Mouse (Mus musculus) mature B cell (primary cell): ENCODE measurements around the gene Slc12a6.
"Not testable (repeated sequence)": the region's sequence is repeated elsewhere in the genome, so short reads cannot be mapped to it uniquely, and the experiment has no call there.

Experiments used
- in situ Hi-C: fragments of 300-500 bp; cut with MboI; formaldehyde crosslinking; loops from 2 replicates; pipeline ENCODE4 v1.14.3; 2019

Gene Slc12a6

DNA sequence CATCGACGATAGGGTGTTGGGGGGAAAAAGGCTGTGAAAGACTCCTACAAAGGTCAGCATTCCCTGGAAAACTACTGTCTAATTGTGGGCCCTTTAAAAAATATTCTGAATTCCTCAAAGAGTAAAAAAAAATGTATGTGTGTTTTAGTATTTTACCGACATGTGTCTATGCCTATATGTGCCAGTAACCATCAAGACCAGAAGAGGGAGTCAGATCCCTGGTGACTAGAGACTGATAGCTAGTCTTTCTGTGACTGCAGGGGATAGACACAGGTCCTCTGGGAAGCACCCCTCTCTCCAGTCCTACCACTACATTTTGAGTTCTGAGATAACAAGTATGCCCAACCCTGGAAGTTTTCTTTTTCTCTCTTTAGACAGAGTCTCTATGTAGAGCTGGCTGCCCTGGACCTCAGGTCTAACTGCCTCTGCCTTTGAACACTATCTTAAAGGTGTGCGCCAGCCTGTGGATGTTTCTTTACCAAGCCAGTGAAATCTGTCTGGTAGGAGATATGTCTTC, 2.8 kb upstream of the Slc12a6 start:
- in situ Hi-C loops: no loop called here

DNA sequence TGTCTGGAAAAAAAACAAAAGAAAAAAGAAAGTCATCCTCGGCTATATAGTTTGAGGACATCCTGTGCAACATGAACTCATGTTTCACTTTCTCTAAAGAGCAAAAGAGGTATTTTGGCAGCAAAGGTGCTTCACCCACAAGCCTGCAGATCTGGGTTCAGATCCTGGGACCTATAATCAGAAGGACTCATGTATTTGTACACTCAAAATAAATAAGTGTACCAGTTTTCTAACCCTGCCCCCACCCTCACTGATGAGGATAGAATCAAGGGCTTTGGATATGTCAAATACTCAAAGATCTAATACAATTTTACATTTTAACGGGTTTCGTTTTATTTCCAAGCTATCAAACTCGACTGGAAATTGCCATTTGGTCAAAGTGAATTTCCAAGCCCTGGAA, 1.3 kb upstream of the Slc12a6 start:
- in situ Hi-C loops: no loop called here

GRCm38 (mm10) chr2:112266242-112266592, 592 bp downstream of the Slc12a6 start, which contains the start of gene Gm21985:
Gene Gm21985, plus strand, starts transcription at chr2:112266314.
- in situ Hi-C loops: no loop called here

- in situ Hi-C loops: no loop called here
Measured at GRCm38 (mm10) chr2:112266780-112267179, 1.2 kb downstream of the Slc12a6 start.

DNA sequence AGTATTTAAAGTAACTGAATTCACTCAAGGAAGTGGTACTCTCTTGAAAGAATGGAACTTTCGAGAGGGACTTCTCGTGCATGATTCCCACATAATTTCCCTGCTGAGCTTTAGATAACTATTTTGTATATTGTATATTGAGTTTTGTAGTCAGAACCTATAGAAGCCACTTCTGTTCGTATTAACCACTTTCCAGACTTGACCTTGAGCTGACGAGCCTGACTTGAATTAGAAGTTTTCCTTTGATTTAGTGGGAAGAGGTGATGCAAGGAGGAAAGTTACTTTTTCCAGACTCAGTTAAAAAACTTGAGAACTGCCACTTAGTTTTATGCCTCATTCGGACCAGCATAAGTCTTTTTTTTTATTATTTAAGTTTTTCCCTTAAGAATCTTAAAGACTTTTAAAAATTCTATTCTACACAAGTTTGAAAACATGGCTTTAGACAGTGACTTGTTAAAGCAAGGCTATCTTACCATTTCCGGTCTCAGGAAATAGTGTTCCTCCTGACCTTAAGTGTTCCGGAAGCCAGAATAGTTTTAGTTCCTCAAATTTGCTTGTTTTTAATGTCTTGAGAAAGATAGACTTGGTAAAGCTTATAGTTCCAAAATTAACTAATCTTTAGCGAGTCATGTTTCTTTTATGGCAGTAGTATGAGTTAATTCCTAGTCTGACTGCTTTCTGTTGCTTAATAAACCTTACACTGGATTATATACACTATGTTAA, 2.1 kb downstream of the Slc12a6 start:
- in situ Hi-C loops: no loop called here

DNA sequence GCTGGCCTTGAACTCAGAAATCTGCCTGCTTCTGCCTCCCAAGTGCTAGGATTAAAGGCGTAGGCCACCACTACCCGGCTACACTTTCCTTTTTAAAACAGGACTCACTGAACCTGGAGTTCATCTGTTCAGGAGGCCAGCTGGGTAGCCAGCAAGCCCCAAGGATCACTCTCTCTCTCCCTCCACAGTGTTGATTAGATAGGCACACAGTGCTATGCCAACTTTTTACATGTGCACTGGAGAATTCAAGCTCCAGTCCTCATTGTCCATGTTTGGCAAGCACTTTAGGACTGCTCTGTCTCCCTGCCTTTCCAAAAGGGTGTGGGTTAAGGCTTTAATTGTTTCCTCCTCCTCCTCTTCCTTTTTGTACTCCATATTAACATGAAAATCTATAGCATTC, 4.4 kb downstream of the Slc12a6 start:
- in situ Hi-C loops: no loop called here

- in situ Hi-C loops: no loop called here
Measured at GRCm38 (mm10) chr2:112272909-112273308, 7.3 kb downstream of the Slc12a6 start.

GRCm38 (mm10) chr2:112273474-112273873, 7.8 kb downstream of the Slc12a6 start:
- in situ Hi-C loops: no loop called here

GRCm38 (mm10) chr2:112276870-112277269, 11.2 kb downstream of the Slc12a6 start:
- in situ Hi-C loops: no loop called here

DNA sequence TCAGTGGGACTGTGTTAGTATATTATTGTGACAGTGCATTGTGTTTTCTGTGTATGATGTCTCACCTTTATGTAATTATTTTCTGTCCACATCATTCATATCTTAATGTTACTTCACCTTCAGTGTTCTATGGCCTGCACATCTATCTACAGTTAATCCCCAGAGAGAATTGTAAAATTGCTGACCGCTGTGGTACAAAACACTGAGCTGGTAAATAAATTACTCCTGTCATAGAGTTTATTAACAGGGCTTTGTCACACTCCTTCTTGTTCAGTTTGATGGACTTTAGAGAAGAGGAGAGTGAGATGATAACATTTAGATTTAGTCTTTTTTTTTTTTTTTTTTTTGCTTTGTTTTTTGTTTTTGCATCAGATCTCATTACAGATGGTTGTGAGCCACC, 17.2 kb downstream of the Slc12a6 start:
- in situ Hi-C loops: no loop called here

GRCm38 (mm10) chr2:112284363-112285030, 18.9 kb downstream of the Slc12a6 start:
- in situ Hi-C loops: no loop called here

DNA sequence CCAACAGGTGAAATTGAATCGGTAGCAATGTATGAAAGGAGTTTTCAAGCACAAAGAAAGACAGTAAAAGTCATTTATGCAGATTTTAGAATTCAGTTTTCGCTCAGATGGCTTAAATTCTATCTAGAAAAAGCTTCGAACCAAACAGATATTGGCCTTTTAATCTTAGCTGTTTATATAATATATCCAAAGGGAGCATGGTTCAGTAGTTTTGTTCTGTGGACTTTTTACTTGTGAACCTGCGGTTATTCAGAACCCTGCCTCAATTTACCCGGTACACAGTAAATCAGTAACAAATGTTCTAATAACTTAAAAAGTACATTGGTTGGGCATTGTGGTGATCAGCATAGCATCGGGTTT, 19.4 kb downstream of the Slc12a6 start:
- in situ Hi-C loops: no loop called here

DNA sequence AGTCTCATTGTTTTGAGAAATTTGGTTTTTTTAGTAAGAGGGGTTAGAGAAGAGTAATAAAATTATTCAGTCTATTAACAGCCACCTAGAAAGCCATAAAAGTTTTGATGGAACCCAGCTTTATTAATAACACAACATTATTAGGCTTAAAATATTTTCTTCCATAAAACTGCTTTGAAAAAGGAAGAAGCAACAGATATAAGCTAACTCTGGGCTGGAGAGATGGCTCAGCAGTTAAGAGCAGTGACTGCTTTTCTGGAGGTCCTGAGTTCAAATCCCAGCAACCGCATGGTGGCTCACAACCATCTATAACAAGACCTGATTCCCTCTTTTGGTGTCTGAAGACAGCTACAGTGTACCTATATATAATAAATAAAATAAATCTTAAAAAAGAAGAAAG, 20.4 kb downstream of the Slc12a6 start:
- in situ Hi-C loops: not testable (repeated sequence)

- in situ Hi-C loops: no loop called here
Measured at GRCm38 (mm10) chr2:112287059-112287458, 21.4 kb downstream of the Slc12a6 start.

DNA sequence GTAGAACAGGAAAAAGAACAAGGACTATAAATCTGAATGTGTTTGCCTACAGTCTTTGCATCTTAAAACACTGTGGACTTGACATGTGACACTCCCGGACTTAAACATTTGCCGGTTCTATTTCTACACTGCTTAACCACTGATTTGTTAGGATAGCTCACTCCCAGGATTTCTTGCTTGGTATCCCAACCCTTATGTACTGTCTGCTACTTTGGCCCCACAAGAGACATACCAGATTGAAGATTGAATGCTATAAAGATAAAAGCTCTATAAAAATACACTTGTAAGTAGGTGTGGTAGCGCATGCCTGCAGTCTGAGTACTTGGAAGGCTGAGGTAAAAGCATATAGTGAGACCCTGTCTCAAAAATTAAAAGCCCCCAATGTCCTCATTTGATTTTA, 23.9 kb downstream of the Slc12a6 start:
- in situ Hi-C loops: no loop called here

- in situ Hi-C loops: no loop called here
Measured at GRCm38 (mm10) chr2:112292823-112293222, 27.2 kb downstream of the Slc12a6 start.

GRCm38 (mm10) chr2:112296211-112296610, 30.6 kb downstream of the Slc12a6 start:
- in situ Hi-C loops: no loop called here

- in situ Hi-C loops: no loop called here
Measured at GRCm38 (mm10) chr2:112298221-112298620, 32.6 kb downstream of the Slc12a6 start.

- in situ Hi-C loops: no loop called here
Measured at GRCm38 (mm10) chr2:112308671-112309070, 43.0 kb downstream of the Slc12a6 start.

DNA sequence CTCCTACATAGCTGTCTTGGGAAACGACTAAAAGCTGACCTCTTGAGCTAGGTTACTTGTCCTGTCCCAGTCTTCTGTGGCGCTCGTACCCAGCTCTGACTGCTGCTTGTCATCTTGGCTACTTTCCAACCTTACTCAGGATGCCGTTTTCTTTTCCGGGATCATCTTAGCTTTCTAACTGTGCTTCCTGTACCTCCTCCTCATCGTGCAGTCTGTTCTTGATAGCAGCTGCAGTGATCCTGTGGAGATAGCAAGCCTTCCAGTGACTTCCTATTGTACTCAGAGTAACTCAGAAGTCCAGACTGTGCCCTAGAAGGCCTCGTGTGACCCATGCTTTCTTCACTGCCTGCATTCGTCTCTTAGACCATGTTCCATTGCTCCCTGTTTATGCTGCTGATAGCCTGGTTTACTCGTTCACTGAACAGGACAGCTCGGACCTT, 43.6 kb downstream of the Slc12a6 start:
- in situ Hi-C loops: no loop called here

GRCm38 (mm10) chr2:112315638-112316037, 50.0 kb downstream of the Slc12a6 start:
- in situ Hi-C loops: no loop called here

DNA sequence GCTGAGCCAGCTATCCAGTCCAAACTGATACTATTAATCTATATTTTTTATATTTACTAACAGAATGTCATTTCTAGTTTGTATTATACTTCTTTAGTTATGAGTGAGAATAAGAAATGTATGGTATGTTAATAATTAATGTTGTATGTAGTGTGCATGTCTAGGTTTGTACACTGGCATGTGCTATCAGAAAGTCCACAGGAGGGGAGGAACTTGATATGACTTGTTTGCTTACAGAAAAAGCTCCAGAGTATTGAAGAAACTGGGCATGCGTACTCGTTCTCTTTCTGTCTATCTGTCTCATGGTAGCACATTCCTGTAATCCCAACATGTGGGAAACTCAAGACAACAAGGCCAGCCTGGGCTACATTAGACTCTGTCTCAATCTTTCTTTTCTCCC, 52.6 kb downstream of the Slc12a6 start:
- in situ Hi-C loops: no loop called here

- in situ Hi-C loops: no loop called here
Measured at GRCm38 (mm10) chr2:112318905-112319304, 53.3 kb downstream of the Slc12a6 start.
